Mouse (Mus musculus) granulocyte monocyte progenitor cell, adult 5-6 weeks (primary cell): ENCODE data around the gene Mrps10. TPM values are rescaled to one million over a fixed set of nuclear protein-coding genes. Genes with fewer than 3 reads are reported as not detected.

Source experiments
- total RNA-seq, 2 experiments: library from RNA; stranded (forward) in 1 of 2; stranded (reverse) in 1 of 2; fragments of 200-712, 200-1000 nt in 1 of 2; fragments of >200 nt in 1 of 2; fragmentation: Nextera tagmentation in 1 of 2; gene quantifications; 2 replicates each; pipeline ENCODE4 v1.2.3; 2014 to 2017

Gene Mrps10
- total RNA-seq, 2 experiments from 2014 or later: 65.8 to 68.0 TPM

Other genes with a start within 250 kb of the Mrps10 start
- 0.47 and 0.80 TPM in 2 replicates for gene Guca1b, start 16.5 kb downstream of the Mrps10 start, total RNA-seq (2014; fragmentation: Nextera tagmentation)
- 0.43 TPM in 1 of 2 replicates, not detected in the other for gene Guca1b, start 16.5 kb downstream of the Mrps10 start, total RNA-seq (2017)
- 5.3 and 6.4 TPM in 2 replicates for gene Guca1a, start 31.7 kb downstream of the Mrps10 start, total RNA-seq (2014; fragmentation: Nextera tagmentation)
- 6.3 and 6.7 TPM in 2 replicates for gene Guca1a, start 31.7 kb downstream of the Mrps10 start, total RNA-seq (2017)
- 1.8 and 4.3 TPM in 2 replicates for gene AI661453, start 67.7 kb downstream of the Mrps10 start, total RNA-seq (2014; fragmentation: Nextera tagmentation)
- 0.34 and 0.62 TPM in 2 replicates for gene AI661453, start 67.7 kb downstream of the Mrps10 start, total RNA-seq (2017)
- not detected in 2 replicates for gene 1700001C19Rik, start 68.5 kb downstream of the Mrps10 start, total RNA-seq (2014; fragmentation: Nextera tagmentation)
- 1.9 TPM in 1 of 2 replicates, not detected in the other for gene 1700001C19Rik, start 68.5 kb downstream of the Mrps10 start, total RNA-seq (2017)
- 13.9 and 23.8 TPM in 2 replicates for gene Taf8, start 133.4 kb downstream of the Mrps10 start, total RNA-seq (2014; fragmentation: Nextera tagmentation)
- gene Taf8, start 133.4 kb downstream of the Mrps10 start, total RNA-seq (2017): 34.7 and 40.9 TPM in 2 replicates
- 99.8 and 128 TPM in 2 replicates for gene Ccnd3, start 136.2 kb downstream of the Mrps10 start, total RNA-seq (2014; fragmentation: Nextera tagmentation)
- gene Ccnd3, start 136.2 kb downstream of the Mrps10 start, total RNA-seq (2017): 35.5 and 35.9 TPM in 2 replicates
- 16.2 and 17.8 TPM in 2 replicates for gene Bysl, start 242.6 kb downstream of the Mrps10 start, total RNA-seq (2014; fragmentation: Nextera tagmentation)
- gene Bysl, start 242.6 kb downstream of the Mrps10 start, total RNA-seq (2017): 12.6 and 16.0 TPM in 2 replicates
- 26.3 and 36.3 TPM in 2 replicates for gene Med20, start 242.7 kb downstream of the Mrps10 start, total RNA-seq (2014; fragmentation: Nextera tagmentation)
- gene Med20, start 242.7 kb downstream of the Mrps10 start, total RNA-seq (2017): 25.0 and 29.5 TPM in 2 replicates
- gene Gm20517, start 242.7 kb downstream of the Mrps10 start, total RNA-seq (2014; fragmentation: Nextera tagmentation): 0.41 and 2.2 TPM in 2 replicates
- gene Gm20517, start 242.7 kb downstream of the Mrps10 start, total RNA-seq (2017): 2.5 and 3.1 TPM in 2 replicates